Mouse (Mus musculus): ENCODE measurements around the gene Wasf1. TPM values are rescaled to one million over a fixed set of nuclear protein-coding genes. Genes with fewer than 3 reads are reported as not detected.

Wasf1 gene
- polyA plus RNA-seq, 1 experiment from 2014 or later: 14.8 TPM

DNA sequence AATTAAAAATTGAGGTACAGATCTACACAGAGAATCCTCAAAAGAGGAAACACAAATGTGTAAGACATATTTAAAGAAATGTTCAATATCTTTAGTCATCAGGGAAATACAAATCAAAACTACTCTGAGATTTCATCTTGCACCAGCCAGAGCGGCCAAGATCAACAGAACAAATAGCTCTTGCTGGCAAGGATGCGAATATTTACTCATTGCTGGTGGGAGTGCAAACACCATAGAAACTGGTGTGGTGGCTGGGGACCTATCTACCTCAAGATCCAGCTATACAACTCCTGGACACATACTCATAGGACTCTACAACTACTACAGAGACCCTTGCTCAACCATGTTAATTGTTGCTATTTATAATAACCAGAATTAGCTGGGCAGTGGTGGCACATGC, 12.0 kb upstream of the Wasf1 start:
- Histone ChIP-seq H3K27ac (no peak overlapping the region), H3K4me2 (replicated peaks) (no peak overlapping the region), H3K9ac (no peak overlapping the region), H3K27me3 (replicated peaks) (no peaks in the 10 kb centered on the region), H3K4me1 (replicated peaks) (no peaks in the 10 kb centered on the region; the same call in 1 of the 2 replicates), H3K4me3 (replicated peaks) (no peak overlapping the region), H3K9me3 (no peaks in the 10 kb centered on the region), H3K36me3 (no peaks in the 10 kb centered on the region)
- no peak for ATAC-seq
- WGBS: 75% methylated on average over 2 of the region's 2 CpGs

DNA sequence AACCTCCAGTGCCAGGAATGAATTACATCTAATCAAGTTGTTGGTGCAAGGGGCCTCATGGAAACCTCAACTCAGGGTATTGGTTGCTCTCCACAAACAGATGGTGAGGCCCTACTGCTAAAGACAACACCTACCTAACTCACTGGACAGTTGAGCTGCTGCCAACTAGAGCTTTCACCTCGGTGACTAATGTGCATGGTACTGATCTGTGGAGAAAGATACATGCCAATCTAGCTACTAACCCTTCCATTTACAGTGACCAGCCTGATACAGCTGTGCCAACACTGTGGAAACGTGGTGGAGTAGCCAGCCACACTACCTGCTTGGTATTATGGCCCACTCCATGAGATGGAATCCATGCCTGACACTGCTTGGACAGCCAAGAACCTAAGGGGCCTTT, 11.2 kb upstream of the Wasf1 start:
- ATAC-seq: no peak
- no peak overlapping the region for H3K9ac ChIP-seq
- no peaks in the 10 kb centered on the region for H3K27me3 ChIP-seq (replicated peaks)
- no peak overlapping the region for H3K4me2 ChIP-seq (replicated peaks)
- WGBS: 75% methylated on average over 2 of the region's 2 CpGs
- no peaks in the 10 kb centered on the region; the same call in 1 of the 2 replicates for H3K4me1 ChIP-seq (replicated peaks)
- no peaks in the 10 kb centered on the region for H3K9me3 ChIP-seq
- H3K36me3 ChIP-seq: no peaks in the 10 kb centered on the region
- no peak overlapping the region for H3K4me3 ChIP-seq (replicated peaks)
- no peak overlapping the region for H3K27ac ChIP-seq

DNA sequence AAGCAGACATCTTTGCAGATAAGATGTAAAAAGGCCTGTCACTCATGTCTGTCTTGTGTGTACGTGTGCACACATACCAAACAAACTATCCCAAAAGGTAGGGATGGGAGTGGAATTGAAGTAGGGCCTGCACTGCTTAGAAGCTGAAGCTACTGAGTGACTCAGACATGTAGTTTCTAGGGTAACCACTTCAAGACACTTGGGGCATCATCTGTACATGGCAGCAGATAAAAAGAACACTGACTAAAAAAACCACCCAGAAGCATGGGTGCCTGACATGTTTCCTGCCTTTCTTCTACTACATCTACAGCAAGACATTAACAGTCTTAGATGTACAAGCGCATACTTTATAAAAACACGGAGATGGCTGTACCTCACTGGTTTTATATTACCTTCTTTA, 5.0 kb upstream of the Wasf1 start:
- H3K4me3 ChIP-seq (replicated peaks): no peak overlapping the region
- H3K36me3 ChIP-seq: no peaks in the 10 kb centered on the region
- no peak overlapping the region for H3K27ac ChIP-seq
- no peak overlapping the region for H3K4me2 ChIP-seq (replicated peaks)
- H3K9ac ChIP-seq: no peak overlapping the region
- H3K9me3 ChIP-seq: no peaks in the 10 kb centered on the region
- no peaks in the 10 kb centered on the region for H3K27me3 ChIP-seq (replicated peaks)
- no peak for ATAC-seq
- 79% methylated on average over 3 of the region's 3 CpGs for WGBS
- 0 out of 2 replicates have a peak, but pooled peaks cover 2% of the 10 kb centered on the region for H3K4me1 ChIP-seq (replicated peaks)

DNA sequence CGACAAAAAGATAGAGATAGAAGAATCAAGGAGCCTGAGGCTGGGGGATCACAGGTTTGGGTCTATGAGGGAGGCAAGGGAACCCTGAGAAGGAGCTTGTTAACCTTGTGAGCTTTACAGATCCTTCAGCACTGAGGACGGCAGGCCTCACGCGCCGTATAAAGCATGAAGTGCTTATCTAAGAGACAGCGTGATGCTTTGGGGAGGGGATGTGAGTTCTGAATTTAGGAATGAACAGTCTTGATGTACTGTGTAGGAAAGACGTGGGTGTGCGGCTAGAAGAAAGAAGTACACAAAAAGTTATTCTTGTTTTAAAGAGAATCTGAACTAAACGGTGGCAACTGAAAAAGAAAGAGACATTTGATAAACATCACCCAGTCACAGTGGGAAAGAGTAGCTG, 3.3 kb upstream of the Wasf1 start:
- WGBS: 86% methylated on average over 9 of the region's 9 CpGs
- Histone ChIP-seq H3K4me2 (replicated peaks) (no peak overlapping the region), H3K9me3 (no peaks in the 10 kb centered on the region)

DNA sequence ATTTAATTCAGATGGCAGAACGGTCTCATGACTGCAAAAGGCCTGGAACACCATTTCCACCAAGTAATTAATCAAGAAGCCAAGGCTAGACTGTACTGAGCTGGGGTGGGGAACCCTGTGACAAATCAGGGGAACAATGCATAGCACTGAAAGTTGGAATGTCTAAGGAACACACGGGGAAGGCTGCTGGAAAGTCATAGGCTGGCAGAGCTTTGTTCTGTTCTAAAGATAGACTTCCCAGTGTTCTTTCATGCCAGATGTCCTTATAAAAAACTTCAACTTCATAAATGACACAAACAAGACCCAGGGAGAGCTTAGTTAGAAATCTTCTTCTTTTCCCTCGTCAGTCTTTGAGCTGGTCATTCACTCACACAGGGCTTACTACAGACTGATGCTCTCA, 2.0 kb upstream of the Wasf1 start:
- no peak overlapping the region for H3K4me2 ChIP-seq (replicated peaks)
- H3K27ac ChIP-seq: no peak overlapping the region
- H3K36me3 ChIP-seq: no peaks in the 10 kb centered on the region
- no peak overlapping the region for H3K4me3 ChIP-seq (replicated peaks)
- H3K9me3 ChIP-seq: no peaks in the 10 kb centered on the region
- H3K4me1 ChIP-seq (replicated peaks): 0 out of 2 replicates have a peak, but pooled peaks cover 2% of the 10 kb centered on the region
- 75% methylated on average over 3 of the region's 3 CpGs for WGBS
- no peaks in the 10 kb centered on the region for H3K27me3 ChIP-seq (replicated peaks)
- ATAC-seq: no peak
- H3K9ac ChIP-seq: no peak overlapping the region

More for the DNA sequence above, 3.3 kb upstream of the Wasf1 start:
- Histone ChIP-seq H3K27ac (no peak overlapping the region), H3K4me3 (replicated peaks) (no peak overlapping the region), H3K27me3 (replicated peaks) (no peaks in the 10 kb centered on the region), H3K9ac (no peak overlapping the region), H3K4me1 (replicated peaks) (0 out of 2 replicates have a peak, but pooled peaks cover 2% of the 10 kb centered on the region), H3K36me3 (no peaks in the 10 kb centered on the region)
- ATAC-seq: no peak

DNA sequence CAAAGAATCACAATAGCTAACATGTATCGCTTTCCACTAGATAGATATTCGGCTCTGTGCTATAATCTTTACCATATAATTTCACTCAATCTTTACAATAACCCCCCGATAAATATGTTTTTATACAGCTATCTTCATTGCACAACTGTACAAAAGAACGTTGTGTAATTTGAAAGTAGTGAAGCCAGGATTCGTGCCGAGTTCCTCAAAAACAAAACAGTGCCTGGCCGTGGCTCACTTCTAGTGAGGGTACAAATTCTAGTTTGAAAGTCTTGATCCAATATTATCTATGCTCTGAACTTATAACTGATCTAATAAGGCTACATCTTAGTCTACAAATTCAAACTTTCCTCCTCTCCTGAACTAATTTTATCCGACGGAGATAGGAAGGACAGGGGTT, 942 bp upstream of the Wasf1 start:
- Histone ChIP-seq H3K9me3 (no peaks in the 10 kb centered on the region), H3K4me1 (replicated peaks) (0 out of 2 replicates have a peak, but pooled peaks cover 2% of the 10 kb centered on the region), H3K36me3 (no peaks in the 10 kb centered on the region), H3K9ac (peak overlapping the region; percentile 84), H3K4me3 (replicated peaks) (peak overlapping the region; percentile 90), H3K27ac (peak overlapping the region; percentile 74), H3K27me3 (replicated peaks) (no peaks in the 10 kb centered on the region), H3K4me2 (replicated peaks) (peak overlapping the region; percentile 54)
- WGBS: 10% methylated on average over 9 of the region's 9 CpGs
- no peak for ATAC-seq

DNA sequence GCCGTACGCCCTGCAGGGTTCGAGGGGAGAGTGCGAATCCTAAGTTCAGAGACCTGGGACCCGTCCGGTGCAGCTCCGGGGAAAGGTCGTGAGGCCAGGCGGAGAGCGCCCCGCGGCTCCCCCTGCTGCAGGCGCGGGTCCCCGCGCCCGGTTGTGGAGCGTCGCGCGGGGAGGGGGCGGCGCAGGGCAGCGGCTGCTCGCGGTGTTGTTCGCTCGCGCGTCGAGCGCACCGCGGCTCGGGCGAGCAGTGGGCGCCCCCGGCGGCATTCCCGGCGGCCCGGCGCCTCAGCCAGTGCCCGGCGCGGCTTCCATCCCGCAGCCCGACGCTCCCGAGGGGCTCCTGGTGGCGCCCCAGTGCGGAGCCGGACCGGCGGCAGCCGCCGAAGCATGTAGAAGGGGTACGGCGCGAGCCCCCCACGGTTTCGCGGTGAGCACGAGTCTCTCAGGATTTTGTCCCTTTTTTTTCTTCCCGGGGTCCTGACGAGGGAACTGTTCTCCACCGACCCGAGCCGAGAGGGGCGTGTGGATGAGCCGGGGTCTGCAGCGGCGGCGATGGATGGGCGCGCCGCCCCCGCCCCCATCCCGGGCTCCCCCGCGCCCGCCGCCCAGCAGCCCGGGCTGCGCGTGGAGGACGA, 486 bp downstream of the Wasf1 start:
- Histone ChIP-seq H3K36me3 (no peaks in the 10 kb centered on the region), H3K4me2 (replicated peaks) (peak overlapping the region; percentile 89), H3K4me1 (replicated peaks) (0 out of 2 replicates have a peak, but pooled peaks cover 2% of the 10 kb centered on the region), H3K27ac (peak overlapping the region; percentile 91), H3K4me3 (replicated peaks) (peak overlapping the region; percentile 90), H3K9ac (peak overlapping the region; percentile 77), H3K9me3 (no peaks in the 10 kb centered on the region), H3K27me3 (replicated peaks) (no peaks in the 10 kb centered on the region)
- peak; percentile 89 for ATAC-seq
- under 1% methylated on average over 86 of the region's 87 CpGs for WGBS

GRCm38 (mm10) chr10:40884279-40884806, 1.1 kb downstream of the Wasf1 start:
- Histone ChIP-seq H3K36me3 (no peaks in the 10 kb centered on the region), H3K27me3 (replicated peaks) (no peaks in the 10 kb centered on the region), H3K27ac (peak overlapping the region; percentile 91), H3K9me3 (no peaks in the 10 kb centered on the region), H3K4me2 (replicated peaks) (peak overlapping the region; percentile 89), H3K4me3 (replicated peaks) (peak overlapping the region; percentile 90), H3K4me1 (replicated peaks) (0 out of 2 replicates have a peak, but pooled peaks cover 2% of the 10 kb centered on the region), H3K9ac (peak overlapping the region; percentile 77)
- WGBS: under 1% methylated on average over 40 of the region's 40 CpGs
- no peak for ATAC-seq

DNA sequence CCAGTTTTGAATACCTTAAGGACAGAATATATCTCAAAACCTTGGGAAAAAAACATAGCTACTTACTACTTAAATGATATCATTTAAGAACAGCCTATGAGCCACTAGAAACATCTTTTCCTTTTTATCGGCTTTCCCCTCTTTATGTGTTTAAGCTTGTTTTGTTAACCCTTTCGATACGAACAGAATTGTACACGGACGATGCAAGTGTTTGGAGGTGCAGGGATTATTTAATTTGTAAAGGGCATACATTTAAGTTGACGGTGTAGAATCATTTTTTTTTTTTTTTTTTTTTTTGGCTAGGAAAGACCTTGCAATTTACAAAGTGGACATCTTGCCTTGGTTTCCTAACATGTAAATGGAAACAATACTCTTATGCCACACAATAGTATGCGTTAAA, 2.2 kb downstream of the Wasf1 start:
- Histone ChIP-seq H3K9me3 (no peaks in the 10 kb centered on the region), H3K4me1 (replicated peaks) (0 out of 2 replicates have a peak, but pooled peaks cover 2% of the 10 kb centered on the region), H3K9ac (no peak overlapping the region), H3K4me2 (replicated peaks) (no peak overlapping the region), H3K27ac (no peak overlapping the region), H3K36me3 (no peaks in the 10 kb centered on the region), H3K27me3 (replicated peaks) (no peaks in the 10 kb centered on the region), H3K4me3 (replicated peaks) (no peak overlapping the region)
- ATAC-seq: no peak
- 69% methylated on average over 7 of the region's 7 CpGs for WGBS

DNA sequence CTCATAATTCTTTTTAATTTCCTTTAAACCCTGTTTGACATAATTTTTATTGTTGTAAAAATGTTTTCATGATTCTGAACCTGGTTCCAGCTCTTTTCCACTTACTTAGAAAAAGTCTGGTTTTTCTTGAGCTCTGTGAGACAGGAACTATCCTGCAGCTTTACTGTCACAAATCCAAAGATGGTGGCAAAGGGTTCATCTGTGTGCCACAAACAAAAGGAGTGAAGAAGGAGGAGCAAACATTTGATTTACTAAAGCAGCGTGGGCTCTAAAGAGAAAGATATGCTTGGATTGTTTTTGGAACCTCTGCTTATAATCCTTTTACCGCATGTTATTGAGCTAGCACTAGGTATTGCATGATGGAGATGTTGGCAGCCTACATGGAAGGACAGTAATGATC, 4.0 kb downstream of the Wasf1 start:
- H3K4me1 ChIP-seq (replicated peaks): no peaks in the 10 kb centered on the region
- no peak for ATAC-seq
- 86% methylated on average over 2 of the region's 2 CpGs for WGBS
- H3K9me3 ChIP-seq: no peaks in the 10 kb centered on the region
- H3K36me3 ChIP-seq: no peaks in the 10 kb centered on the region
- H3K9ac ChIP-seq: no peak overlapping the region
- H3K27ac ChIP-seq: no peak overlapping the region
- no peak overlapping the region for H3K4me3 ChIP-seq (replicated peaks)
- H3K4me2 ChIP-seq (replicated peaks): no peak overlapping the region
- H3K27me3 ChIP-seq (replicated peaks): no peaks in the 10 kb centered on the region

DNA sequence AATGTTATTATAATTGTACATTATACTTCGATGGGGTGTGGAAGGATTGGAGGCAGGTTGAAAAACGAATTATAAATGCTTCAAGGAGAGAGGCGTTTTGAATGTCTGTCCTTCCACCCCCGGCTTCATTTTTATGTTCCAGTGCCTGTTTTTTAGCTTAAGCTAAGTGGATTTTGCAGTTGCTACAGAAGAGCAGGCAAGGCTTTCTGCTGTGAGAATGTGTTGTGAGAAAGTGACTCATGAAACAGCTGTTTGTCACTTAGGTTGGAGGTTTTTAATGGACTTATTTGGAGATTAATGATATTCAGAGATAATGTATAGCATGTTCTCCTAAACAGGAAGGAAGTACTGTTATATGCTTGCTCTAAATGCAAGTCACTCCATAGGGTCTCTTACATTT, 5.9 kb downstream of the Wasf1 start:
- Histone ChIP-seq H3K9me3 (no peaks in the 10 kb centered on the region), H3K4me1 (replicated peaks) (no peaks in the 10 kb centered on the region), H3K9ac (no peak overlapping the region), H3K4me3 (replicated peaks) (no peak overlapping the region), H3K36me3 (no peaks in the 10 kb centered on the region), H3K27me3 (replicated peaks) (no peaks in the 10 kb centered on the region), H3K4me2 (replicated peaks) (no peak overlapping the region), H3K27ac (no peak overlapping the region)
- WGBS: 78% methylated on average over 4 of the region's 4 CpGs
- no peak for ATAC-seq

- H3K27ac ChIP-seq: no peak overlapping the region
- no peak overlapping the region for H3K9ac ChIP-seq
- no peaks in the 10 kb centered on the region for H3K27me3 ChIP-seq (replicated peaks)
- no peaks in the 10 kb centered on the region for H3K9me3 ChIP-seq
- H3K36me3 ChIP-seq: no peaks in the 10 kb centered on the region
- ATAC-seq: no peak
- WGBS: 91% methylated on average over 12 of the region's 12 CpGs
- no peak overlapping the region for H3K4me3 ChIP-seq (replicated peaks)
- H3K4me1 ChIP-seq (replicated peaks): no peaks in the 10 kb centered on the region
- H3K4me2 ChIP-seq (replicated peaks): no peak overlapping the region
These were observed 12.5 kb downstream of the Wasf1 start for GRCm38 (mm10) chr10:40895765-40896164.

DNA sequence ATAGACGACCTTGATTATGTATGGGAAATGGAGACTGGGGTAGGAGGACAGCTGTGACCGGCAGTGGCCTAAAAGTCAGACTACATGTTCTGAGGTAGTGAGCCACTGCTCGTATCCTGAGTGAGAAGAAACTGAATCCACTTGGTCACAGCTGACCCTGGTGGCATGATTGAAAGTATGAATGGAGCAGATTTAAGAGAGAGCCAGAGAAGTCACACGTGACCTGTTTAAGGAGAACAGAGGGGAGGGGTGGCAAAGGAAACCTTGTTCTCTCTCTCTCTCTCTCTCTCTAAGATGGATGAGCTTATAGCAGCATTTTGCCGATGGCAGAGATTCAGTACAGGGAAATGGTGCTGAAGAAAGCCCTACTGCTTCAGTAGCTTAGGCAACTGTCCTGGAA, 13.4 kb downstream of the Wasf1 start:
- Histone ChIP-seq H3K4me2 (replicated peaks) (no peak overlapping the region), H3K36me3 (no peaks in the 10 kb centered on the region), H3K9ac (no peak overlapping the region), H3K9me3 (no peaks in the 10 kb centered on the region), H3K4me3 (replicated peaks) (no peak overlapping the region), H3K27me3 (replicated peaks) (no peaks in the 10 kb centered on the region), H3K27ac (no peak overlapping the region), H3K4me1 (replicated peaks) (no peaks in the 10 kb centered on the region)
- WGBS: 70% methylated on average over 5 of the region's 5 CpGs
- no peak for ATAC-seq

Data from intestine, embryonic 15.5 days (tissue).